Mouse (Mus musculus) hindbrain, embryonic 13.5 days (tissue): Measurements from ENCODE around the gene Pofut1. TPM values are rescaled to one million over a fixed set of nuclear protein-coding genes. Genes with fewer than 3 reads are reported as not detected.

Experiments
- ATAC-seq: fragments of 200-750 bp; cut with Nextera tagmentation; 2 replicates; pipeline ENCODE4 v1.8.0; 2017; ENCODE audit warnings: moderate TSS enrichment; ENCODE audit not compliant: low FRiP score
- H3K27ac ChIP-seq: fragments of 300-500 bp; sonication (generic); 2 replicates; pipeline ENCODE4 v1.5.1; 2015; ENCODE audit warnings: inconsistent platforms, mild to moderate bottlenecking, moderate library complexity
- H3K27me3 ChIP-seq: fragments of 300-500 bp; sonication (generic); 2 replicates; pipeline ENCODE4 v1.6.1; 2015; ENCODE audit warnings: mild to moderate bottlenecking, inconsistent platforms
- H3K36me3 ChIP-seq: fragments of 300-500 bp; sonication (generic); 2 replicates; pipeline ENCODE4 v1.6.1; 2015; ENCODE audit warnings: mild to moderate bottlenecking, inconsistent platforms
- H3K4me1 ChIP-seq: fragments of 300-500 bp; sonication (generic); replicated peaks from 2 replicates; pipeline ENCODE4 v1.6.1; 2015; ENCODE audit warnings: inconsistent platforms
- H3K4me2 ChIP-seq: fragments of 300-500 bp; sonication (generic); 2 replicates; pipeline ENCODE4 v1.6.1; 2015; ENCODE audit warnings: inconsistent platforms, mild to moderate bottlenecking, moderate library complexity
- H3K4me3 ChIP-seq: fragments of 300-500 bp; sonication (generic); 2 replicates; pipeline ENCODE4 v1.5.1; 2015; ENCODE audit warnings: mild to moderate bottlenecking, inconsistent platforms
- H3K9ac ChIP-seq: fragments of 300-500 bp; sonication (generic); 2 replicates; pipeline ENCODE4 v1.6.1; 2015; ENCODE audit warnings: mild to moderate bottlenecking, inconsistent platforms
- H3K9me3 ChIP-seq: fragments of 300-500 bp; sonication (generic); 2 replicates; pipeline ENCODE4 v1.6.1; 2016; ENCODE audit warnings: inconsistent platforms
- WGBS: fragments of 180-500 bp; shearing (Covaris S2); methylation state at CpG from one replicate; pipeline ENCODE4 v1.1.7; 2015; 5-methylcytosine and 5-hydroxymethylcytosine counted together
- polyA plus RNA-seq: library from polyadenylated mRNA; unstranded; fragments of >200 nt; fragmentation: Nextera tagmentation; extraction: Ambion mirVana; gene quantifications from 2 replicates; pipeline ENCODE4 v1.2.1, GENCODE M21; 2015

Pofut1 gene
- polyA plus RNA-seq, 1 experiment from 2014 or later, result 5.5 TPM

GRCm38 (mm10) chr2:153221620-153222019 is 19.7 kb upstream of the Pofut1 start:
- Histone ChIP-seq H3K9ac (no peak overlapping the region), H3K9me3 (no peaks in the 10 kb centered on the region), H3K4me2 (no peak overlapping the region), H3K36me3 (peaks cover 18% of the 10 kb centered on the region), H3K4me1 (peaks cover 18% of the 10 kb centered on the region), H3K27ac (no peak overlapping the region), H3K4me3 (no peak overlapping the region), H3K27me3 (no peaks in the 10 kb centered on the region)
- 92% methylated on average over 4 of the region's 4 CpGs for WGBS
- ATAC-seq, result no peak

- no peak overlapping the region for H3K9ac ChIP-seq
- H3K9me3 ChIP-seq, result no peaks in the 10 kb centered on the region
- ATAC-seq, result no peak
- no peaks in the 10 kb centered on the region for H3K27me3 ChIP-seq
- no peak overlapping the region for H3K4me3 ChIP-seq
- peaks cover 18% of the 10 kb centered on the region for H3K4me1 ChIP-seq
- H3K4me2 ChIP-seq, result no peak overlapping the region
- peaks cover 22% of the 10 kb centered on the region for H3K36me3 ChIP-seq
- H3K27ac ChIP-seq, result no peak overlapping the region
These were observed 19.2 kb upstream of the Pofut1 start for GRCm38 (mm10) chr2:153222130-153222529.

GRCm38 (mm10) chr2:153222566-153222965 is 18.8 kb upstream of the Pofut1 start:
- 96% methylated on average over 2 of the region's 2 CpGs for WGBS

GRCm38 (mm10) chr2:153224946-153225594 is 16.3 kb upstream of the Pofut1 start, which contains the start of gene Tspyl3:
Tspyl3 (minus strand) TSS chr2:153225441.
- Histone ChIP-seq H3K36me3 (peaks cover 44% of the 10 kb centered on the region), H3K4me3 (peak within 1 kb of the TSS; percentile 62), H3K9me3 (no peaks in the 10 kb centered on the region), H3K4me2 (peak within 1 kb of the TSS; percentile 72), H3K27ac (peak within 1 kb of the TSS; percentile 88), H3K27me3 (no peaks in the 10 kb centered on the region), H3K9ac (peak within 1 kb of the TSS; percentile 92), H3K4me1 (peaks cover 18% of the 10 kb centered on the region)
- WGBS, result 2% methylated on average over 31 of the region's 31 CpGs
- peak; percentile 90 for ATAC-seq

More at GRCm38 (mm10) chr2:153222566-153222965, 18.8 kb upstream of the Pofut1 start:
- Histone ChIP-seq H3K36me3 (peaks cover 26% of the 10 kb centered on the region), H3K4me1 (peaks cover 18% of the 10 kb centered on the region), H3K27ac (no peak overlapping the region), H3K27me3 (no peaks in the 10 kb centered on the region), H3K4me3 (no peak overlapping the region), H3K9ac (no peak overlapping the region), H3K9me3 (no peaks in the 10 kb centered on the region), H3K4me2 (no peak overlapping the region)
- no peak for ATAC-seq

GRCm38 (mm10) chr2:153225595-153225953 is 15.8 kb upstream of the Pofut1 start:
- no peaks in the 10 kb centered on the region for H3K9me3 ChIP-seq
- peak overlapping the region; percentile 72 for H3K4me2 ChIP-seq
- peak overlapping the region; percentile 62 for H3K4me3 ChIP-seq
- no peaks in the 10 kb centered on the region for H3K27me3 ChIP-seq
- 11% methylated on average over 3 of the region's 3 CpGs for WGBS
- peak overlapping the region; percentile 88 for H3K27ac ChIP-seq
- peaks cover 45% of the 10 kb centered on the region for H3K36me3 ChIP-seq
- peaks cover 18% of the 10 kb centered on the region for H3K4me1 ChIP-seq
- no peak for ATAC-seq
- H3K9ac ChIP-seq, result peak overlapping the region; percentile 92

GRCm38 (mm10) chr2:153227959-153228358 is 13.4 kb upstream of the Pofut1 start:
- no peak for ATAC-seq
- Histone ChIP-seq H3K9me3 (no peaks in the 10 kb centered on the region), H3K4me1 (peaks cover 18% of the 10 kb centered on the region), H3K27ac (no peak overlapping the region), H3K4me3 (no peak overlapping the region), H3K36me3 (peaks cover 56% of the 10 kb centered on the region), H3K9ac (no peak overlapping the region), H3K4me2 (no peak overlapping the region), H3K27me3 (no peaks in the 10 kb centered on the region)
- WGBS, result 95% methylated on average over 4 of the region's 4 CpGs

- Histone ChIP-seq H3K9me3 (no peaks in the 10 kb centered on the region), H3K36me3 (peaks cover 62% of the 10 kb centered on the region), H3K4me2 (no peak overlapping the region), H3K4me3 (no peak overlapping the region), H3K4me1 (peaks cover 18% of the 10 kb centered on the region), H3K9ac (no peak overlapping the region), H3K27me3 (no peaks in the 10 kb centered on the region), H3K27ac (no peak overlapping the region)
- ATAC-seq, result no peak
- WGBS, result 85% methylated on average over 5 of the region's 5 CpGs
These were observed 12.8 kb upstream of the Pofut1 start for GRCm38 (mm10) chr2:153228523-153228922.

GRCm38 (mm10) chr2:153237193-153237592 is 4.1 kb upstream of the Pofut1 start:
- H3K4me1 ChIP-seq, result peaks cover 41% of the 10 kb centered on the region
- no peaks in the 10 kb centered on the region for H3K27me3 ChIP-seq
- no peak overlapping the region for H3K4me3 ChIP-seq
- no peak for ATAC-seq
- 81% methylated on average over 4 of the region's 4 CpGs for WGBS
- H3K9ac ChIP-seq, result no peak overlapping the region
- H3K4me2 ChIP-seq, result no peak overlapping the region
- no peaks in the 10 kb centered on the region for H3K9me3 ChIP-seq
- H3K27ac ChIP-seq, result no peak overlapping the region
- peaks cover 37% of the 10 kb centered on the region for H3K36me3 ChIP-seq

GRCm38 (mm10) chr2:153237891-153238290 is 3.4 kb upstream of the Pofut1 start:
- no peak overlapping the region for H3K4me2 ChIP-seq
- no peak overlapping the region for H3K4me3 ChIP-seq
- ATAC-seq, result no peak
- H3K36me3 ChIP-seq, result peaks cover 31% of the 10 kb centered on the region
- H3K27ac ChIP-seq, result no peak overlapping the region
- H3K9ac ChIP-seq, result 0 out of 2 replicates have a peak overlapping the region, but pooled peaks have one; percentile 20
- peaks cover 48% of the 10 kb centered on the region for H3K4me1 ChIP-seq
- no peaks in the 10 kb centered on the region for H3K9me3 ChIP-seq
- 81% methylated on average over 4 of the region's 4 CpGs for WGBS
- no peaks in the 10 kb centered on the region for H3K27me3 ChIP-seq

GRCm38 (mm10) chr2:153238406-153238805 is 2.9 kb upstream of the Pofut1 start:
- Histone ChIP-seq H3K9me3 (no peaks in the 10 kb centered on the region), H3K27ac (no peak overlapping the region), H3K36me3 (peaks cover 28% of the 10 kb centered on the region), H3K4me2 (no peak overlapping the region), H3K4me1 (peaks cover 54% of the 10 kb centered on the region), H3K4me3 (no peak overlapping the region), H3K27me3 (no peaks in the 10 kb centered on the region), H3K9ac (0 out of 2 replicates have a peak overlapping the region, but pooled peaks have one; percentile 35)
- 82% methylated on average over 2 of the region's 2 CpGs for WGBS
- no peak for ATAC-seq

GRCm38 (mm10) chr2:153239021-153239859 is 2.1 kb upstream of the Pofut1 start:
- peak overlapping the region; percentile 86 for H3K4me2 ChIP-seq
- no peaks in the 10 kb centered on the region for H3K9me3 ChIP-seq
- 71% methylated on average over 7 of the region's 7 CpGs for WGBS
- peaks cover 58% of the 10 kb centered on the region for H3K4me1 ChIP-seq
- no peaks in the 10 kb centered on the region for H3K27me3 ChIP-seq
- H3K4me3 ChIP-seq, result peak overlapping the region; percentile 96
- no peak overlapping the region; the same call in 1 of the 2 replicates for H3K27ac ChIP-seq
- no peak for ATAC-seq
- peak overlapping the region; percentile 99 for H3K9ac ChIP-seq
- peaks cover 24% of the 10 kb centered on the region for H3K36me3 ChIP-seq

- Histone ChIP-seq H3K9ac (peak overlapping the region; percentile 99), H3K27me3 (no peaks in the 10 kb centered on the region), H3K9me3 (no peaks in the 10 kb centered on the region), H3K27ac (no peak overlapping the region), H3K4me3 (peak overlapping the region; percentile 96), H3K4me1 (peaks cover 63% of the 10 kb centered on the region), H3K4me2 (peak overlapping the region; percentile 86), H3K36me3 (peaks cover 19% of the 10 kb centered on the region)
- no peak for ATAC-seq
- 14% methylated on average over 21 of the region's 22 CpGs for WGBS
These were observed 1.4 kb upstream of the Pofut1 start for GRCm38 (mm10) chr2:153239860-153240480.
